Mouse (Mus musculus) spleen, adult 2 months (tissue): ENCODE data around the gene Ldlrap1. TPM values are rescaled to one million over a fixed set of nuclear protein-coding genes. Genes with fewer than 3 reads are reported as not detected.
A peak's percentile ranks its signal among the peaks of the same experiment; 100 is the strongest.

ENCODE experiments used
- DNase-seq, 2 experiments: peaks; one replicate each; pipeline versions ENCODE4 v3.0.0 to v3.0.0-alpha.2; 2012 to 2021; ENCODE audit warnings: low spot score in 2 of 2, low read depth in 1 of 2
- H3K27ac ChIP-seq: fragments of 200-500 bp; 2 replicates; pipeline ENCODE4 v1.5.1; 2012; ENCODE audit warnings: low read length, inconsistent platforms; ENCODE audit not compliant: insufficient read depth
- H3K27me3 ChIP-seq: fragments of 200-500 bp; 2 replicates; pipeline ENCODE4 v1.6.1; 2012; ENCODE audit warnings: mild to moderate bottlenecking, moderate library complexity, low read length, inconsistent platforms; ENCODE audit not compliant: control insufficient read depth, insufficient read depth
- H3K36me3 ChIP-seq: fragments of 200-500 bp; 2 replicates; pipeline ENCODE4 v1.6.1; 2012; ENCODE audit warnings: mild to moderate bottlenecking, low read length, inconsistent platforms; ENCODE audit not compliant: control insufficient read depth, insufficient read depth
- H3K4me1 ChIP-seq: fragments of 200-500 bp; 2 replicates; pipeline ENCODE4 v1.6.1; 2011; ENCODE audit warnings: inconsistent platforms; ENCODE audit not compliant: control insufficient read depth, insufficient read depth, insufficient read length
- H3K4me3 ChIP-seq: fragments of 200-500 bp; 2 replicates; pipeline ENCODE4 v1.5.1; 2011; ENCODE audit warnings: mild to moderate bottlenecking, inconsistent platforms; ENCODE audit not compliant: insufficient read depth, insufficient read length; ENCODE audit errors: extremely low read depth
- CTCF ChIP-seq: fragments of 200-500 bp; IDR thresholded peaks from 2 replicates; pipeline ENCODE4 v1.5.1; 2011; ENCODE audit warnings: mild to moderate bottlenecking, inconsistent platforms; ENCODE audit not compliant: insufficient read depth, insufficient read length, insufficient replicate concordance; ENCODE audit errors: extremely low read depth
- POLR2A ChIP-seq: fragments of 200-500 bp; IDR thresholded peaks from 2 replicates; pipeline ENCODE4 v1.6.1; 2011; ENCODE audit warnings: low read depth, low read length, inconsistent platforms
- WGBS: fragments of 180-500 bp; shearing (Covaris S2); methylation state at CpG from one replicate; pipeline ENCODE4 v1.1.7; 2018; 5-methylcytosine and 5-hydroxymethylcytosine counted together
- polyA plus RNA-seq: library from polyadenylated mRNA; depleted of rRNA; stranded (reverse); fragments of >200 nt; gene quantifications from 2 replicates; pipeline ENCODE4 v1.2.3, GENCODE M21; 2012; rRNA removed

The Ldlrap1 gene
- polyA plus RNA-seq, result 26.7 and 29.8 TPM in 2 replicates

DNA sequence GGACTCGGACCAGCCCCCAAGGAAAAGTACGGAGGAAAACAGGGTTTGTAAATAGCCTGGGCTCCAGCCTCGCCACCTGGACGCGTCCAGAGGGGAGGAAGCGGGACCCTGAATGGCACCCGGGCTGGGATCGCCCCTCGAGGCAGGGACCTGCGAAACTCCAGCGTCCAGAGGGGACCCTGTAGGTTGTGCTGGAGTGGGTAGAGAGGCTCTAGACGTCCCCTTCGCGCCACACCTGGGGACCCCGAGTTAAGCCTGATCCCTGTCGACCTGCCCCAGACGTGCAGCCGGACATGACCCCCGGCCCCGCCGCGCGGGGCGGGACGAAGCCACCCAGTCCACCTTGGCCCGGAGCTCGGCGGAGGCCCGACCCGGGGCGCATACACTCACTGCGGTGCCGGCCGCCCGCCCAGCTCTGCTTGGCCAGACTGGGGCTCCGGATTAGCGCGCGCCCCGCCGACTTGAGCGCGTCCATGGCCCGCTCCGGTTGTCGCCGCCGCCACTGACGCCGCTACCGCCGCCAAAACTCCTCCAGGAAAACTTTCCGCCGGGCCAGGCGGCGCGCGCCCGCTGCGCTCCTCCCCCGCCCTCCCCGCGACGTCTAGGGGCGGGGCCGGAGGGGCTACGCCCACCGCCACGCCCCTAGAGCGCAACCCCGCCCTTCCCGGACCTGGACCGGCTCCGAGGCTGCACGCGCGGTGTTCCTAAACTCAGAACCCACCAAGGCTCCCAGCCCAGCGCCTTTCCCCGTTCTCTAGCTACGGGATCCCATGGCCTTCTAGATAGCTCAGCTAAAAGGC lies at the start of gene Ldlrap1:
Gene Ldlrap1 (minus strand): TSS at position 599 of the 800 bp plus-strand sequence.
- WGBS, result under 1% methylated on average over 72 of the region's 80 CpGs
- Histone ChIP-seq H3K27ac (peak within 1 kb of the TSS; percentile 70), H3K27me3 (no peaks in the 10 kb centered on the region), H3K4me3 (peak within 1 kb of the TSS; percentile 79), H3K4me1 (peaks cover 31% of the 10 kb centered on the region; the same call in 1 of the 2 replicates), H3K36me3 (no peaks in the 10 kb centered on the region)
- peak in 1 of 2 experiments; percentile 76 for DNase-seq
- no peak for TF ChIP-seq CTCF

DNA sequence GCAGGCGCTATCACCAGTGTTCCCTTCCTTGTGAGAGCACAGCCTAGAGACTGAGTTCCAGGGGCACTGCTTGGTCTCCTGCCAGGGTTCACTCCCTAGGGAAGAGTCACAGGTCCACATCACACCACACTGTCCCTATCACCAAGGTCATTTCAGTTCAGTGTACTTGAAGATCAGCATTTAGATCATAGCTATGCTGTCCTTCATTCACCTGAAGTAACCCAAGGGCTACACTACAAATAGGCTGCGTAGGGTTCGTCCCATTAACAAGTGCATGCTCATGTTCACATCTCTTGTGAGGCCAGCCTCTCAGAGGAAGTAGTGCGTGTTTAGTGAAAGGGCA lies 46.4 kb upstream of the Ldlrap1 start:
- no peak for DNase-seq
- Histone ChIP-seq H3K4me3 (no peak overlapping the region), H3K27ac (no peak overlapping the region), H3K36me3 (peaks cover 21% of the 10 kb centered on the region), H3K4me1 (no peaks in the 10 kb centered on the region), H3K27me3 (no peaks in the 10 kb centered on the region)
- 96% methylated on average over 4 of the region's 4 CpGs for WGBS
- TF ChIP-seq POLR2A (no peak), CTCF (no peak)

DNA sequence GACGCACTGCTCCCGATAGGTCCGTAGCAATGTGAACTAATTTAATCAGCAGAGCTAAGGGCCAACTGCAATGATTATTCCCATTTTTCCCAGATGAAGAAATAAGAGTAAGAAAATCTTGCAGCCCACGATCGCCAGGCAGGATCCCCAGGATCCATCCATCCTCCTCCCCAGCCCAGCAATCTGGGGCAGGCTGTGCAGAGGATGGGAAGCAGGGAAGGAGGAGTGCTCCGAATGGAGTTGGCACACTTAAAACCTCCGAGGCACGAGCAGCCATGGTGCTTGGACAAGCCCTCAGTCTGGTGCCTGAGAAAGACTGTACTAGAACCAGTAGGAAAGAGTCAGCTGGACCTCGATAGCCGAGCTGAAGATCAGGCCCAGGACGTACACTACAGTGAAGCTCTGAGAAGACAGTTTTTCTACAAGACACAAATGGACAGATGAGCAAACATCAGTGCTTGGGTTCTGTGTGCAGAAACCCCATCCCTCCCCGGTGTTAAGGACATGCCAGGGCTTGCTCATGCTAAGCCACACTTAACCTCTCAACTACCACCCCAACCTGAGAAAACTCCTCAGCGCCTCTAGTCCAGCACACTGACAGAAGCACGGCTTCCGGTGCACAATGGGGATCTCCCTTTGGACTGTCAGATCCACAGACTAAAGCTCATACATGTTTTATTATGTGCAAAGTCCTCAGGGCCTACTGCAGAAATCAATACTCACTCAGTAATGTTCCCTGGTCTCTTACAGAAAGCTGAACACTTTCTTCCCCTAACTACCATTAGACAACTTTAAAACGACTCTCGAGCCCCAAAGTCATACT lies 45.8 kb upstream of the Ldlrap1 start:
- Histone ChIP-seq H3K4me1 (no peaks in the 10 kb centered on the region), H3K36me3 (peaks cover 23% of the 10 kb centered on the region), H3K27ac (no peak overlapping the region), H3K4me3 (no peak overlapping the region), H3K27me3 (no peaks in the 10 kb centered on the region)
- TF ChIP-seq POLR2A (no peak), CTCF (no peak)
- WGBS, result 93% methylated on average over 17 of the region's 17 CpGs
- no peak for DNase-seq

DNA sequence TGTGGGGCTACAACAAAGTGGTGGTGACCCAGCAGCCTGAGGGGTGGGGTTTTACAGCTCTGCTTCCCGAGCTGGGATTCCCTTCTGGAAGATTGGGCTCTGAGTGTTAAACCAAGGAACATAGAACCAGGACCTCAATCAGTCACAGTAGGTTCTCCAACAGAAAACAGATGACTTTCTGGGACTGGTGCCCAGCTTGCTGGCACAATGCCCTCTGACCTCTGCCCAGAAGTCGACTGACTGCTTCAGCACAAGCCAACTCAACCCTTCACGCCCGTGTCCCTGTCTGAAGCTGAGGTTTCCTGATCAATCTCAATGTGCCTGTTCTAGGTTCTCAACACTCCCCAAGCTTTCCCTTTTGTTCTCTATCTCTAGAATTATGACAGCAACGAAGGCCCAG lies 36.9 kb upstream of the Ldlrap1 start:
- H3K27me3 ChIP-seq, result no peaks in the 10 kb centered on the region
- H3K4me3 ChIP-seq, result no peak overlapping the region
- WGBS, result 69% methylated on average over 5 of the region's 5 CpGs
- H3K36me3 ChIP-seq, result peaks cover 25% of the 10 kb centered on the region
- no peaks in the 10 kb centered on the region for H3K4me1 ChIP-seq
- TF ChIP-seq CTCF, result no peak
- no peak for TF ChIP-seq POLR2A
- DNase-seq, result no peak
- H3K27ac ChIP-seq, result no peak overlapping the region

DNA sequence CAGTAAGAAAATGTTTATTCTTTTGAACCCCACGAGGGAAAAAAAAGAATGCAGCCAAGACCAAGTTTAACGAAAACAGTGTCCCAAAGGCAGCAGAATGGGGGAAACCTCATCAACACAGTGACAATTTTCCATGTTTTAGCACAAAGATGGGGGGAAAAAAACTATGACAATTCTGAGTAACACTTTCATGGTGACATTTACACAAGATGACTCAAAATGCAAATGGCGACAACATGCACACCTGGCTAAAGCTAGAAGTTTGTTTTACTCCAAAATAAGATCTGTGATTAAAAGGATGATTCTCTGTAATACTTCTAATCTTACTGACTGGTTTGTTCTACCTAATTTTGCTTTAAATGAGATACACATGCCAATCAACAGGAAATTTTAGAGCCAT lies 34.9 kb upstream of the Ldlrap1 start:
- H3K4me3 ChIP-seq, result no peak overlapping the region
- H3K36me3 ChIP-seq, result peaks cover 19% of the 10 kb centered on the region
- 88% methylated on average over 3 of the region's 3 CpGs for WGBS
- no peaks in the 10 kb centered on the region; the same call in 1 of the 2 replicates for H3K4me1 ChIP-seq
- H3K27me3 ChIP-seq, result no peaks in the 10 kb centered on the region
- TF ChIP-seq POLR2A (no peak), CTCF (no peak)
- DNase-seq, result no peak
- no peak overlapping the region for H3K27ac ChIP-seq

DNA sequence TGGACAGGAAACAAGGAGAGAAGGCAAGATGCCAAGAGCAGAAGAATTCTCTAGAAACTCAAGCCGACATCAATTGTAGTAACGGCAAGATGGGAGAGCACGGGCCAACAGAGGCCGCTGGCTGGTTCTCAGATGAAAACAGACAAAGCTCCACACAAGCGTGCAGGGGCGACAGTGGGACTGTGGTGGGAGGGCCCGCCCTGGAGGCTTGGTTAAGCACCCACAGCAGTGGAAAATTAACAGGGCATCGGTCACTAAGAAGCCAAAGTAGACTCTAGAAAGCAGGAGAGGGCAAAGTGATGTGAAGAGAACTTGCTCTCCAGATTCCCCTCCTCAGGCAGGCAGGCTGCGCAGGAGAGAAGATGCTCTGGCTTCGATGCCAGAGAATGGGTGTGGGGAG lies 34.3 kb upstream of the Ldlrap1 start:
- 89% methylated on average over 10 of the region's 10 CpGs for WGBS
- DNase-seq, result no peak
- H3K36me3 ChIP-seq, result peaks cover 19% of the 10 kb centered on the region
- no peaks in the 10 kb centered on the region for H3K27me3 ChIP-seq
- H3K27ac ChIP-seq, result no peak overlapping the region
- H3K4me1 ChIP-seq, result peaks cover 3% of the 10 kb centered on the region; the same call in 1 of the 2 replicates
- no peak overlapping the region for H3K4me3 ChIP-seq
- TF ChIP-seq POLR2A (no peak), CTCF (no peak)
